Mouse (Mus musculus) neutrophil, adult 59 days (primary cell): ENCODE data around the gene Sae1. TPM values are rescaled to one million over a fixed set of nuclear protein-coding genes. Genes with fewer than 3 reads are reported as not detected.

Source experiments
- total RNA-seq, 2 experiments: library from RNA; stranded (reverse); gene quantifications; 1 replicate in 1 of 2; 2 replicates in 1 of 2; pipeline ENCODE4 v1.2.4; 2023

Gene Sae1
- 10 to 100 TPM; 45.6 to 46.9 TPM for total RNA-seq

DNA sequence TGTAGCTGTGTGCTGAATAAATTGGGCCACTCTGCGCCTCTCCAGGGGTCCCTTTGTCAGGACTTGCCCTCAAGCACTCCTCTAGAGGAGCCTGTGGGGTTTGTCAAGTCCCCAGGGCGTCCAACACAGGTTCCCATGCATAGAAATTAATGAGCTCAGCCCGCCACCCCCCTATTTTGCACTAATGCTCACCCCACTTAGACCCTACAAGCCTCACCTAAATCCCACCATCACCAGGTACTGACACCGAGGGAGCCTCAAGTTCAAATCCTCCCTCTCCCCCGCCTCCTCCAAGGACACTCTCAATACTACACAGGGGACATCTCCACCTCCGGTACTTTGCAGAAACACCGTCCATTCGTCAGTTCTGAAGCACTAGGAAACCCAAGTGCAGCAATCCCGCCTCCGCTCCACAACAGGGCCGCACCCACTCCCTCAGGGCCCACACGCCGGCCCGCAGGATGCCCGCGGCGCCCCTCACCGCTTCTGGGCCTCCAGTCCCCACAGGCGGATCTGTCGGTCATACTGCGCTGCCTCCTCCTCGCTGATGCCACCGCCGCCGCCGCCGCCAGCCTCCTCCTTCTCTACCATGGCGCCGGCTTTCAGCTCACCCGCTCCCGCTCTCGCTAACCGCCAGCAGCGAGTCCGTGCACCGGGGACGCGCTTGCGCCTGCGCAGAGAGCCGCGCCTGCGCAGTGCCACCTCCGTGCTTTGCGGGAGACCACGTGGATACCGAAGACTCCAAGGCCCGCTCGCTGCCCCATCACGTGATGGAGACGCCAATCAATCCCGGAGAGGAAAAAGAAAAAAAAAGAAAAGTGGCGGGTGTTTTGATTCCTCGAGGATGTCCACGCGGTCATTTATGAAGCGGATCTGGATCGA, at the start of gene Sae1:
Sae1 (minus strand) TSS at position 647 of the 882 bp plus-strand sequence.

DNA sequence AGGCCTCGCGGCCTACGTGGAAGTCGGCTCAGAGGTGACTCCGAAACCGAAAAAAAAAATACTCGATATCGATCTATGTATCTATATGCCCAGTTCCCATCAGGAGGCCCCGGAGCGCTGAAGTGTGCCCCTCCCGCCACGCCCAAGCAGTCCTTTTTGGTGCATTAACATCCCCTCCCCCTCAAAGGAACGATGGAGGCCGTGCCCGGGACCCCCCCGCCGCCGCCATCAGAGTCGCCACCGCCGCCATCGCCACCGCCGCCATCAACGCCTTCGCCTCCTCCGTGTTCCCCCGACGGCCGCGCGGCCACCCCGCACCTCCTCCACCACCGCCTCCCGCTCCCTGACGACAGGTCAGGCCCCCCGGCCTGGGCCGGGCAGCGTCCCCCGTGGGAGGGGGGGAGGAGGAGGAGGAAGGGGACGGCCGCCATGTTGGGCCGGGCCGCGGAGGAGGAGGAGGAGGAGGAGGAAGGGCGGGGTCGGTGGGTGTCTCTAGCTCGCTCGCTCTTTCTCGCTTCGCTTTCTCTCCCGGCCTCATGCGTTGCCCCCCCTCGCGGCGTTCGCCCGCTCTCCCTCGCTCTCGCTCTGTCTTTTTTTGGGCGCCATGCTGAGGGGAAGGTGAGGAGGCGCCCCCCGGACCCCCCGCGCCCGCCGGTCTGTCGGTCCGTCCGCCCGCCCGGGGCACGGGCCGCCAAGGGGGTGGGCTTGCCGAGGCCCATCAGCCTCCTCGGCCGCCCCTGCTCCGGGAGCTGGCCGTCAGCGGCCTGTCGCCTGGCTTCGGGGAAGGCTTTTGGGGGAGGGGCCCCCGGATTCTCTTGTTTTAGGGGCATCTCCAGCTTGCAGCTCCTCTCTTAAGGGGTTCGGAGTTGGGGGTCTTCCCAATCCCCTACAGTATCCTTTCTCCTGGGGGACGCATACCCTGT, 13.3 kb upstream of the Sae1 start, which contains the start of gene Zc3h4:
Zc3h4 (plus strand) TSS at position 222 of the 923 bp plus-strand sequence.

DNA sequence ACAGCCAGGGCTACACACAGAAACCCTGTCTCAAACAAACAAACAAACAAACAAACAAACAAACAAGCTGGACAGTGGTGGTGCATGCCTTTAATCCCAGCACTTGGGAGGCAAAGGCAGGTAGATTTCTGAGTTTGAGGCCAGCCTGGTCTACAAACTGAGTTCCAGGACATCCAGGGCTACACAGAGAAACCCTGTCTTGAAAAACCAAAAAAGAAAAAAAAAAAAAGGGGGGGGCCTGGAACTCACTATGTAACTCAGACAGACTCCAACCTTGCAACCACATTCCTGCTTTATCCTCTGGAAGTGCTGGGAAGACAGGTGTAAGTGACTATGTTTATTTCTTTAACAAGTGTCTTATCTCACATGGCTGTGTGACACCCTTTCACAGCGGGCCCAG, 79.5 kb downstream of the Sae1 start, which contains the start of gene Bbc3:
Bbc3 (plus strand) TSS at position 301 of the 400 bp plus-strand sequence.

DNA sequence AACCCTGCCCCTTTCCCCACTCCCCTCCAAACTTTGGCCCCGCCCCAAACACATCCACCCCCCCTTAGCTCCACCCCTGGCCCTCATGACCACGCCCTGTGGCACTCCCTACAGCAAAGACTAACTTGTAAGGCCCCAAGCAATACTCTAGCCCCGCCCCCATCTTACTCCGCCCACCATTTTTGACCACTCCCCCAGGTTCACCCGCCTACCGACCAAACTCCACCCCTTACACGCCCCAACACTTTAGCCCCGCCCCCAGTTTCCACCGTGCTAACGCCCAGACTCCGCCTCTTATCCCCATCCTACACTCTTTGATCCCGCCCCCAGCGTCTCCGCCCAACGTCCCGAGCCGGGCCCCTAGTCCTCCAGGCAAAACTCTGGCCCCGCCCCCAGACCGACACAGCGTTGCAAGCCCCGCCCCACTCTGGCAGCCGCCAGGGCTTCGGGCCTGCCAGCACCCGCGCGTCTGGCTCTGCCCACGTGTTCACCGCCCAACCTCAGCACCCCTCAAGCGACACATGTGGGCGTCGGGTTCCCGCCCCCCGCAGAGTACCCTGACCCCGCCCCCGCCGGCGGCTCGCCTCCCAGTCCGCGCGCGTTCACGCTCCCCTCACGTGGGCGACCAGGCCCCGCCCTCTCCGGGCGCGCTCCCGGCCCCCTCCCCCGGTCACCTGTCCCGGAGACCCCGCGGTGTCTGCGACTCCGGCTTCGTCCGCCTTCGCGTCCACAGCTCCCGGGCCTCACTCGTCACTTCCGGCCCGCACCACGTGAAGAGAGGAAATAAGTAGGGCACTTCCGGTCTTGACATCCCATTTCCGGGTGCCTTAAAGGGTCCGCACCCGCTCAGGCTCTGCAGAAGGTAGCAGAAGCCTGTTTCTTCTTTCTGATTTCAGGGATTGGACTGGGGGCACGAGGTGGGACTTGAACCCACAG, 101.3 kb downstream of the Sae1 start, which contains the start of gene Ccdc9:
Ccdc9 (minus strand) TSS at position 770 of the 936 bp plus-strand sequence.

DNA sequence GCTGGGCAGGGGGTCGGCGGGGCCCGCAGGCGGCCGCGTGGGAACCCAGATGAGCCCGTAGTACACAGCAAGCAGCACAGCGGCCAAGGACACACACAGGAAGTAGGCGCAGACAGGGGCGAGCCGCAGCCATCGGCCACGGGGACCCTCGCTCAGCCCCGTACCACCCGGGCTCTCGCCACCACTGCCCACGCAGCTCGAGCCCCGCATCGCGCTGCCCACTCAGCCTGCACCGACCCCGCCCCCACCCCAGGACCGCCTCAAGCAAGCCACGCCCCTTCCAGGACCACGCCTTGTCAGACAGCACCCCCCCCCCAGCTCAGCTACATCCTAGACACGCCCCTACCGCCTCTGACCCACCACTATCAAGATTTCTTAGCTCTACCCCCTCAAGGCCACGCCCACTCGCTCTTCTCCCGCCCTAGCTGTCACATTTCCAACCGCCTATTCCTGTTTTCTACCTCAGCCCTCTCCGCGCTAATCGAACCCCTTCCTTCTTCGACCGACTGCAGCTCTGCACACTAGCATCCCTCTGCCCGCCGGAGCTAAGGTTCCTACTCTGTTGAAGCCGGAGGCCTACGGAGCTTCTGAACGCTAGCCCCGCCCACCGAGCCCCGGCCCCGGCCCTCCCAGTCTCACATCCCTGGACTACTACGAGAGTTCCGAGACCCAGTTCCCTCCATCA, 114.4 kb downstream of the Sae1 start, which contains the start of gene Inafm1:
Inafm1 (minus strand) TSS at position 537 of the 685 bp plus-strand sequence.

Other genes starting within 250 kb of the Sae1 start
- under 1 TPM in 1 of 2 experiments, not detected in 1; 0.86 TPM for gene Meis3, start 212.7 kb downstream of the Sae1 start, total RNA-seq
- gene Dhx34, start 165.8 kb downstream of the Sae1 start, total RNA-seq: 10 to 100 TPM; 20.4 to 24.2 TPM
- 10 to 100 TPM; 25.2 to 26.8 TPM for gene C5ar2, start 143.7 kb downstream of the Sae1 start, total RNA-seq
- gene C5ar1, start 128.3 kb downstream of the Sae1 start, total RNA-seq: 100 to 1,000 TPM; 417 to 461 TPM
- gene Inafm1, start 114.2 kb downstream of the Sae1 start, total RNA-seq: 10 to 100 TPM; 13.3 to 15.2 TPM
- 100 to 1,000 TPM; 179 to 201 TPM for gene Ccdc9, start 101.0 kb downstream of the Sae1 start, total RNA-seq
- 10 to 100 TPM; 24.8 to 28.4 TPM for gene Bbc3, start 79.4 kb downstream of the Sae1 start, total RNA-seq
- 10 to 100 TPM; 69.3 to 78.4 TPM for gene Zc3h4, start 13.1 kb upstream of the Sae1 start, total RNA-seq
- gene Tmem160, start 65.0 kb upstream of the Sae1 start, total RNA-seq: 10 to 100 TPM; 28.9 to 30.6 TPM
- under 1 TPM in 1 of 2 experiments, not detected in 1; 0.16 TPM for gene Npas1, start 89.9 kb upstream of the Sae1 start, total RNA-seq
- gene Arhgap35, start 227.2 kb upstream of the Sae1 start, total RNA-seq: 1 to 10 TPM; 3.1 to 3.9 TPM